Mouse (Mus musculus) erythroblast, embryonic 14.5 days (primary cell): ENCODE measurements around the gene Mtus2. TPM values are rescaled to one million over a fixed set of nuclear protein-coding genes. Genes with fewer than 3 reads are reported as not detected.

Source experiments
- H3K27me3 ChIP-seq: 2 replicates; pipeline ENCODE4 v1.6.1; 2012; ENCODE audit warnings: inconsistent platforms; ENCODE audit not compliant: control insufficient read depth
- H3K36me3 ChIP-seq: 2 replicates; pipeline ENCODE4 v1.6.1; 2012; ENCODE audit warnings: mild to moderate bottlenecking, inconsistent platforms; ENCODE audit not compliant: control insufficient read depth
- H3K4me1 ChIP-seq: 2 replicates; pipeline ENCODE4 v1.6.1; 2012; ENCODE audit warnings: inconsistent platforms; ENCODE audit not compliant: control insufficient read depth
- H3K4me3 ChIP-seq: replicated peaks from 2 replicates; pipeline ENCODE3; 2012; ENCODE audit warnings: moderate library complexity, mild to moderate bottlenecking, inconsistent platforms
- H3K9me3 ChIP-seq: 2 replicates; pipeline ENCODE4 v1.6.1; 2012; ENCODE audit warnings: low read length, inconsistent platforms, mixed read lengths; ENCODE audit not compliant: control insufficient read depth
- GATA1 ChIP-seq: IDR thresholded peaks from 2 replicates; pipeline ENCODE4 v1.6.1; 2012; ENCODE audit warnings: low read length, inconsistent platforms, mixed read lengths
- TAL1 ChIP-seq: IDR thresholded peaks from 3 replicates; pipeline ENCODE4 v1.6.1; 2012; ENCODE audit warnings: low read length, inconsistent platforms, mixed read lengths
- polyA plus RNA-seq: library from polyadenylated mRNA; stranded (reverse); fragments of >175 nt; gene quantifications from 2 replicates; pipeline ENCODE4 v1.2.3, GENCODE M21; 2012

The Mtus2 gene
- polyA plus RNA-seq, 1 experiment: not detected

DNA sequence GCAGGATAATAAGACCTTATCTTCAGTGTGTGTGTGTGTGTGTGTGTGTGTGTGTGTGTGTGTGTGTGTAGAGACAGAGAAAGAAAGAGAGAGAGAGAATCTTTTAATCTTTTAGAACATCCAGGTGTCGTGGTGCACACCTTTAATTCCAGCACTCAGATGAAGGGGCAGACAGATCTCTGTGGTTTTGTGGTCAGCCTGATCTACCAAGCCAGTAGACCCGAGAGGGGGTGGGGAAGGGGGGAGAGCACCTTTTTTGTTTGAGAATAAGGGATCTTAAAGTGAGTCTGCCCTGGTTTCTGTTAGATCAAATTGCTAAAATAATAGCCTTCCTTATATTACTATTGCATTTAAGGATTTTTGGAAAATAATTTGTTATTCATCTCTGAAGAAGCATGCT is 309.7 kb downstream of the Mtus2 start:
- H3K4me3 ChIP-seq: no peak overlapping the region
- no peaks in the 10 kb centered on the region for H3K36me3 ChIP-seq
- peaks cover 27% of the 10 kb centered on the region for H3K27me3 ChIP-seq
- peaks cover 5% of the 10 kb centered on the region for H3K9me3 ChIP-seq
- TF ChIP-seq GATA1 (no peak), TAL1 (no peak)
- H3K4me1 ChIP-seq: no peaks in the 10 kb centered on the region

DNA sequence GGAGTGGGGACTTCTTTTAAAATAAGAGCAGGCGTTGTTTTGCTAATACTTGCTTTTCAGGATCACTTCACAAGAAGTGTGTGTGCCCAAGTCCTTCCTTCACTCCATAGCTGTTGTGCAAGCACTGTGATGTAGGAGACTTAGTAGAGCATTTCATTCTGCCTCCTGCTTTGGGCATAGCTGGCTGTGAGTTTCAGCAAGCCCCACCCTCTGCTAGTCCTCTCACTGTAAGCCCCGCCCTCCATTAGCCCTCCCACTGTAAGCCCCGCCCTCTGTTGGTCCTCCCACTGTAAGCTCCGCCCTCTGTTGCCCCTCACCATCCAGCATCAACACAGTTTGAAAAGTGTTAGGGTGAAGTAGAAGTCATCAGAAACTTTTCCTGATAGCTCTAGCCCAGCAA is 310.3 kb downstream of the Mtus2 start:
- H3K36me3 ChIP-seq: no peaks in the 10 kb centered on the region
- peaks cover 27% of the 10 kb centered on the region for H3K27me3 ChIP-seq
- no peaks in the 10 kb centered on the region for H3K4me1 ChIP-seq
- peaks cover 5% of the 10 kb centered on the region for H3K9me3 ChIP-seq
- TF ChIP-seq TAL1: no peak
- TF ChIP-seq GATA1: no peak
- H3K4me3 ChIP-seq: no peak overlapping the region

DNA sequence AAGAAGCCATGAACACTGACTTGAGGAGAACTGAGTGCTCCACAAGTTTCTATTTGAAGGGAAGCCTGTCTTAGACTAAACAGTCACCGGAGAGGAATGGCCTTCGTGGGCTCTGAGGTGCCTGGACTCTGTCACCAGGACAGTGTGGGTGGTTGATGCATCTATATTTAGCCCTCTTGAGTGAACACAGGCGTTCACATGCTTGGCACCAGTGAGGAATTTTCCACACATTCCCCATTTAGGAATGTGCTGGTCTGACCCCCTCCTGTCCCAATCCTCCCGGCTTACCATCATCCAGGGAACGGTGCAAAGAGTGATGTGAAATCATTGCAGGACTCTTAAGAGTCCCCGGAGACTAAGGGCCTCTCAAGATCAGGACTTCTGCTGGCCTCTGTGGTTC is 314.9 kb downstream of the Mtus2 start:
- Histone ChIP-seq H3K27me3 (no peaks in the 10 kb centered on the region), H3K36me3 (no peaks in the 10 kb centered on the region), H3K4me3 (no peak overlapping the region), H3K9me3 (peaks cover 5% of the 10 kb centered on the region), H3K4me1 (no peaks in the 10 kb centered on the region)
- TF ChIP-seq TAL1 (no peak), GATA1 (no peak)

DNA sequence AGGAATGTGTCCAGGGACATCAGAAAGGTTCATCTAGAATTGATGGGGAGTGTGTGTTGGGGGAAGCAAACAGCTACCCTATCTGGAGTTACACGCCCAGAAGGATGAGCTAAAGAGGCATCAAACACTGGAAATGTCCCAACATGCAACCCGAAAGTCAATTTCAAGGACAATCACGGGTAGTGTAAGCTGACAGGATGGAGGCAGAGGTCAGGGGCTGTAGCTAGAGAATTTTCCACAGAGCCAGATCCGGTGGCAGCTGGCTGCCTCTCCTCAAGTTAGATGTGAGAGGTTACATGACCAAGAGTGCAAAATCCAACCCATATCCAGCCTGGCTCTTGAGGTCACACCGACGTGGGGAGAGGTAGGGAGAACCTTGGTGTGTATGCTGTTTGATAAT is 315.7 kb downstream of the Mtus2 start:
- Histone ChIP-seq H3K27me3 (no peaks in the 10 kb centered on the region), H3K36me3 (no peaks in the 10 kb centered on the region), H3K9me3 (peaks cover 8% of the 10 kb centered on the region), H3K4me3 (no peak overlapping the region), H3K4me1 (no peaks in the 10 kb centered on the region)
- no peak for TF ChIP-seq TAL1
- no peak for TF ChIP-seq GATA1

DNA sequence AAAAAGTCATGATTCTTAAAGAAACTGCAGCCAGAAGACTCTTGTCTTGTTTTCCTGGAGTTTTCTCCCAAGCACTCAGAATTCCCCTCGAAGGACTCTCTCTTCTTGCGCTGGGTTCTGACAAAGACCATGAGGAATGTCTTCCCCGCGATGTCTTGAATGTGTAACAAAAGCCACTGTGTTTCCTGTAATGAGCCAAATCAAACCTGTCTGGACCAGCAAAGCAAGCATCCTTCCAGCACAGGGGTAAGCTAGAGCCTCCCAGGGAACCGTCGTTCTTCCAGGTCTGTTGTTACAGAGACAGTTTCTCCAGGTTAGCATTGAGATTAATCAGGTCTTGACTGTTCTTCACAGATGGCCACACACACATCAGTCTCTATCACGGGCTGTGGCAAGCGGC is 321.1 kb downstream of the Mtus2 start:
- H3K9me3 ChIP-seq: peaks cover 41% of the 10 kb centered on the region
- no peaks in the 10 kb centered on the region for H3K27me3 ChIP-seq
- no peaks in the 10 kb centered on the region for H3K36me3 ChIP-seq
- TF ChIP-seq TAL1: no peak
- no peak for TF ChIP-seq GATA1
- no peaks in the 10 kb centered on the region for H3K4me1 ChIP-seq
- no peak overlapping the region for H3K4me3 ChIP-seq

DNA sequence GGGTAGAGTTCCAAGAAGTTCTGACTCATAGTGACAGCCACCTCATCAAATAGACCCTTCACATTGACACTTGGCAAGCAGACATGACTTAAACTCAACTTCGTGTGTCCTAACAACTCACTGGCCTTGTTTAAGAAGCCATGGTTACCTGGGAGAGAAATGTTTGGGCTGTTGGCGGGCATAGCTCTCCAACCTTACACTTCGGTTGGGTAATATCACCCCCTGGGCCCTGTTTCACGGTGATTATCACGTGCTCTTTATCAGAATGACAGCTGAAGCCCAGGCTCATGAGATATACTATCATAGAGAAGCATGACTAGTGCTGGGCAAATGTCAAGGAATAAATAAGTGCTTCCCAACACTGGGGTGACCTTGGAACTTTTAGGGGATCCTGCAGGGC is 323.2 kb downstream of the Mtus2 start:
- TF ChIP-seq GATA1 (no peak), TAL1 (no peak)
- Histone ChIP-seq H3K4me1 (no peaks in the 10 kb centered on the region), H3K36me3 (no peaks in the 10 kb centered on the region), H3K9me3 (peaks cover 42% of the 10 kb centered on the region), H3K27me3 (no peaks in the 10 kb centered on the region), H3K4me3 (no peak overlapping the region)

DNA sequence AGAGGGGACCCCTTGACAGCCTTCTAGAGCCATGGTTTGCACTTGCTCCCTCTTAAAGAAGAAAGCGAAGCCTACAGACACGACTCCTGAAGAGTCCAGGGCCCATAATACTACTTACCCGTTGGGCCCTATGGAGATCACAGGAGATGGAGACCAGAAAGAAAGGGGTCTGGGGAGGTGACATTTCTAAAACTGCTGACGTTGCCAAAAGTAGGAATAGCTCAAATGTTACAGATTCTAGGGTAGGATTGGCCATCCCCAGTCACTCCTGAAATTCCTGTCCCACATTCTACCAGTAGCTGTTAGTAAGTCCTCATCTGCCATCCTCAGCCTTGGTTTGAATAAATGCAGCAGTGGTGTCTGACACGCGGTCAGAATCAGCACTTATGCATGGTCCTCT is 325.0 kb downstream of the Mtus2 start:
- no peaks in the 10 kb centered on the region for H3K4me1 ChIP-seq
- H3K9me3 ChIP-seq: peaks cover 40% of the 10 kb centered on the region
- no peak overlapping the region for H3K4me3 ChIP-seq
- no peaks in the 10 kb centered on the region for H3K36me3 ChIP-seq
- TF ChIP-seq GATA1: no peak
- no peak for TF ChIP-seq TAL1
- no peaks in the 10 kb centered on the region for H3K27me3 ChIP-seq

DNA sequence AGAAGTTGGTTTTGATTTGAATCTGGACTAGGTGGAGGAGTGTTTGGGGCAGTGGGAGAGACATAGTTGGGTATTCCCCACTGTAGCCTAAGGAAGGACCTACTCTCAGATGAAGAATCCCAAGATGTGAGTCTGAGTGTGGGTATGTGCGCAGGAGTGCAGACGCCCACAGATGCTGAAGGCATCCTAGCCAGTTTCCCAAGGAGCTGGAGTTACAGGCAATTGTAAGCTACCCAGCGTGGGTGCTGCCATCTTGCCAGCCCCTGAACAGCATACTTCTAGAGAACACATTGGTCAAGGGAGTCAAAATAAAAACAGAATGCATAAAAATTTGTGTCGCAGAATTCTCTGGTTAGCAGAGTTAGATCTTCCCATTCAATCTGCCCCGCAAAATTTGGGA is 325.5 kb downstream of the Mtus2 start:
- H3K27me3 ChIP-seq: no peaks in the 10 kb centered on the region
- H3K4me1 ChIP-seq: no peaks in the 10 kb centered on the region
- H3K4me3 ChIP-seq: no peak overlapping the region
- H3K9me3 ChIP-seq: peaks cover 42% of the 10 kb centered on the region
- H3K36me3 ChIP-seq: no peaks in the 10 kb centered on the region
- TF ChIP-seq TAL1 (no peak), GATA1 (no peak)

DNA sequence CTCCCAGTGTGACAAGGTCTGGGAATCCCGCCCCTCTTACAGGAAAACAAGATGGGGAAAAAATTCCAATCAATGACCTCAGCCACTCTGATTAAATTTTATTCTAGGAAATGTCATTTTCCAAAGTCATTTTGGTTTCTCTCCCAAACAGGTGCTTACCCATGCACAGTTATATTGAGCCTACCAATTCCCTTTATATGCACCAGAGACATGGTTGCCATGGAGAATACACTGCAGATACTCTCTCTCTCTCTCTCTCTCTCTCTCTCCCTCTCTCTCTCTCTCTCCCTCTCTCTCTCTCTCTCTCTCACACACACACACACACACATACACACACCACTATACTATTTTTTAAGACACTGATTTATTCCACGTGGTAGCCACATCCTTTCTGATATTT is 326.1 kb downstream of the Mtus2 start:
- peaks cover 40% of the 10 kb centered on the region for H3K9me3 ChIP-seq
- no peak for TF ChIP-seq TAL1
- no peak for TF ChIP-seq GATA1
- H3K36me3 ChIP-seq: no peaks in the 10 kb centered on the region
- H3K4me3 ChIP-seq: no peak overlapping the region
- H3K4me1 ChIP-seq: no peaks in the 10 kb centered on the region
- no peaks in the 10 kb centered on the region for H3K27me3 ChIP-seq

DNA sequence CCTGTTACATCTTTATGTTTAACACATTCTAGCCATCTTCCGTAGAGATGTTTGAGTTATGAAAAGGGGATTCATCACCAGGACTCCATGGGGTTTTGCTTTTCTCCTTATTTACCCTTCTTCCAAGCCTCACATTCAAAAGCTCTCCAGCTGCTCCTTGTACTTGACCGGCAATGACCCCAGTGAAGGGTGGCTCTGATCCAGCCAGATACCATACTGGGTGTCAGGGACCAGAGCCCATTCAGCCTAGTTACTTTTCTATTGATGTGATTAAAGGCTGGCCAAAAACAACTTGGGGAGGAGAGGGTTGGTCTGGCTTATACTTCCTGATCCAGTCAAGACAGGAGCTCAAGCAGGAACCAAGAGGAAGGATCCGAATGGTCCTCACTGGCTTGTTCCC is 326.5 kb downstream of the Mtus2 start:
- TF ChIP-seq TAL1 (no peak), GATA1 (no peak)
- Histone ChIP-seq H3K9me3 (peaks cover 40% of the 10 kb centered on the region), H3K27me3 (no peaks in the 10 kb centered on the region), H3K36me3 (no peaks in the 10 kb centered on the region), H3K4me3 (no peak overlapping the region), H3K4me1 (no peaks in the 10 kb centered on the region)
